Mouse (Mus musculus) liver, postnatal 0 days (tissue): ENCODE measurements around the gene Fbxw4. TPM values are rescaled to one million over a fixed set of nuclear protein-coding genes. Genes with fewer than 3 reads are reported as not detected.

ENCODE experiments used
- ATAC-seq: fragments of 200-750 bp; cut with Nextera tagmentation; 2 replicates; pipeline ENCODE4 v1.8.0; 2017; ENCODE audit warnings: mild to moderate bottlenecking, moderate library complexity
- DNase-seq: peaks from one replicate; pipeline ENCODE4 v3.0.0-alpha.2; 2016
- H3K27ac ChIP-seq: fragments of 300-500 bp; sonication (generic); 2 replicates; pipeline ENCODE4 v1.5.1; 2014; ENCODE audit warnings: antibody characterized with exemption, moderate library complexity, mild to moderate bottlenecking, low read depth
- H3K27me3 ChIP-seq: fragments of 300-500 bp; sonication (generic); 2 replicates; pipeline ENCODE4 v1.6.1; 2014; ENCODE audit warnings: low read length, control low read depth, mixed read lengths; ENCODE audit not compliant: insufficient read depth
- H3K36me3 ChIP-seq: fragments of 300-500 bp; sonication (generic); replicated peaks from 2 replicates; pipeline ENCODE4 v1.6.1; 2014; ENCODE audit warnings: mild to moderate bottlenecking, control low read depth, low read length, moderate library complexity, mixed read lengths; ENCODE audit not compliant: insufficient read depth
- H3K4me1 ChIP-seq: fragments of 300-500 bp; sonication (generic); 2 replicates; pipeline ENCODE4 v1.6.1; 2014; ENCODE audit warnings: antibody characterized with exemption, mild to moderate bottlenecking, control low read depth; ENCODE audit not compliant: insufficient read depth
- H3K4me2 ChIP-seq: fragments of 300-500 bp; sonication (generic); 2 replicates; pipeline ENCODE4 v1.6.1; 2014; ENCODE audit warnings: low read depth, mild to moderate bottlenecking, low read length, moderate library complexity, mixed read lengths
- H3K4me3 ChIP-seq: fragments of 300-500 bp; sonication (generic); 2 replicates; pipeline ENCODE4 v1.5.1; 2014; ENCODE audit warnings: low read depth, low read length
- H3K9ac ChIP-seq: fragments of 300-500 bp; sonication (generic); replicated peaks from 2 replicates; pipeline ENCODE4 v1.6.1; 2014; ENCODE audit warnings: mild to moderate bottlenecking, moderate library complexity
- H3K9me3 ChIP-seq: fragments of 300-500 bp; sonication (generic); 2 replicates; pipeline ENCODE4 v1.6.1; 2016; ENCODE audit warnings: mild to moderate bottlenecking, control low read depth, low read length, mixed read lengths
- CTCF ChIP-seq: sonication (generic); IDR thresholded peaks from 2 replicates; pipeline ENCODE4 v1.5.1; 2016; ENCODE audit warnings: antibody characterized with exemption, low read depth
- EP300 ChIP-seq: IDR thresholded peaks from 2 replicates; pipeline ENCODE4 v1.6.1; 2016; ENCODE audit warnings: antibody characterized with exemption, low read depth, mild to moderate bottlenecking
- WGBS: fragments of 180-500 bp; shearing (Covaris S2); extraction: QIAGEN DNeasy Blood & Tissue Kit; methylation state at CpG from one replicate; pipeline ENCODE4 v1.1.7; 2014; ENCODE audit not compliant: insufficient replicate concordance; 5-methylcytosine and 5-hydroxymethylcytosine counted together
- polyA plus RNA-seq: library from polyadenylated mRNA; unstranded; fragments of >200 nt; fragmentation: Nextera tagmentation; extraction: Ambion mirVana; gene quantifications from 2 replicates; pipeline ENCODE4 v1.2.1, GENCODE M21; 2015

The Fbxw4 gene
- polyA plus RNA-seq, 1 experiment from 2014 or later = 2.2 TPM

DNA sequence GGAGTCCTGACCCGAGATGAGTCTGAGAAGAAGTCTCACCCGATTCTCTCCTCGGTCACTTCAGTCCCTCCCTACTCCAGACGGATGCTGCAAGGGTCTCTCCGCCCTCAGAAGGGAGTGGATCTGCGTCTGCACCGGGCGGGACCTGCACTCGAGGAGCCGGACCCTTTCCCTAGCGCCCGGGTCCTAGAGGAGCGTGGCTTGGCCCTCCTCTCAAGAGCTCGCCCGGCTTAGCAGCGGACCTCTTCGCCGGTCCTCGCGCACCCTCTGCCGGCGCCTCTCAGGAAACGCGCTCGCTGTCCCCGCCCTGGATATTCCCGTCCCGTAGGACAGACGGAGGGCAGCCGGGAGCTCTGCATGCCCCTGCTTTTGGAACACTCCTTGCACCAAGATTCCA, 115.2 kb downstream of the Fbxw4 start:
- ATAC-seq (peak; percentile 77), DNase-seq (peak; percentile 82)
- Histone ChIP-seq H3K27ac (no peak overlapping the region), H3K27me3 (peaks cover 25% of the 10 kb centered on the region), H3K4me2 (peak overlapping the region; percentile 86), H3K9ac (0 out of 2 replicates have a peak overlapping the region, but pooled peaks have one; percentile 18), H3K9me3 (no peaks in the 10 kb centered on the region), H3K4me1 (peaks cover 19% of the 10 kb centered on the region), H3K4me3 (peak overlapping the region; percentile 43), H3K36me3 (no peaks in the 10 kb centered on the region)
- TF ChIP-seq CTCF = peak; percentile 94
- no peak for TF ChIP-seq EP300
- WGBS = under 1% methylated on average over 30 of the region's 30 CpGs

DNA sequence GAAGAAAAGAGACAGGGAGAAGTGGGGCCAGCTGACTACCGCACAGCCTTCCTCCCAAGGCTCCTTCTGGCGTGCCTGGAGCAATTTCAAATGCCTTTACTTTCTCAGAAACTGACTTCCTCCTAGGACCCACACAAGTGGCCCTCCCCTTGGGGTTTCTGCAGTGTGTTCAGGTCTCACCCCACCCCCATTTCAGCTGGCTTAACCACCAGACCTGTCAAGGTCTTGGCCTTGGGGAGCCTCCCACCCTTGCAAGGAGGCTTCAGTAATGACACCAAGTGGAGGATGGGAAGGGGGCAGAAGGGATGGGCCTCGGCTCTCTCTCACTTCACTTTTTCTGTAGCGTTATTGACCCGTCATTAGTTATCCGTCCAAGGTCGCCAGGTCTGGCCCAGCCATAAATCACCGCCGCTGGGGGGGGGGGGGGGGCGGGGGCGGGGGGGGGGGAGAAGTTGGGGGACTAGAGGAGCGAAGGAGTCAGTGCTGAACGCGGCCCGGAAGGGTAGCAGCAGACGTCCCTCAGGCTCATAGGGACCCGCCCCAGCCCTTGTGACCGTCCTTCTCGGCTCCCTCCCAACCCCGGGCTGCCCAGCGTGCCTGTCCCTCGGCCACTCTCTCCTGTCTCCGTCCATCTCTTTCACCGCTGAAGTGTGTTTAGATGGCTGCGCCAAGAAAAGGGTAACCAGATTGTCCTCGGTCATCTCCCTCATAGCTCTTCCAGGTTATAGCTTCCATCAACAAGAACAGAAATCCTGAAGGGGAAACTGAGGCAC, 115.8 kb downstream of the Fbxw4 start:
- ATAC-seq (peak; percentile 33; the same call in 1 of the 2 replicates), DNase-seq (peak; percentile 49)
- Histone ChIP-seq H3K9ac (peak overlapping the region; percentile 18; the same call in 1 of the 2 replicates), H3K27ac (no peak overlapping the region), H3K4me2 (peak overlapping the region; percentile 86), H3K9me3 (no peaks in the 10 kb centered on the region), H3K4me3 (peak overlapping the region; percentile 43), H3K36me3 (no peaks in the 10 kb centered on the region), H3K4me1 (peaks cover 14% of the 10 kb centered on the region), H3K27me3 (peaks cover 25% of the 10 kb centered on the region)
- WGBS = 2% methylated on average over 22 of the region's 26 CpGs
- TF ChIP-seq EP300 = no peak
- TF ChIP-seq CTCF = no peak

DNA sequence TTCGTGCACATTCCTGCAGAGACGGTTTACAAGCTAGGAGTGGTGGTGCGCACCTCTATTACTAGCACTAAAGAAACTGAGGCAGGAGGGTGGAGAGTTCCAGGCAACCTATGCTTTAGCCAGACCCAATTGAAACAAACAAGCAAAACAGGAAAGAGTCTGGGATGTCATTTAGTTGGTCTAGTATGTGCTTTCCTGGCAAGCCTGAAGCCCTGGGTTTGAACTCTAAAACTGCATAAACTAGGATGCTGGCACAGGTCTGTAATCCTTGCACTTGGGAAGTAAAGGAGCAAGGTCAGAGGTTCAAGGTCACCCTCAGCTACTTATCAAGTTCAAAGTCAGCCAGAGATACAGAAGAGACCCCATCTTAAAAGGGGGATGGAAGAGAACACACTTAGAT, 118.1 kb downstream of the Fbxw4 start:
- H3K4me3 ChIP-seq = peak overlapping the region; percentile 39; the same call in 1 of the 2 replicates
- H3K9me3 ChIP-seq = no peaks in the 10 kb centered on the region
- TF ChIP-seq CTCF (no peak), EP300 (no peak)
- no peaks in the 10 kb centered on the region for H3K36me3 ChIP-seq
- ATAC-seq (no peak), DNase-seq (no peak)
- H3K9ac ChIP-seq = no peak overlapping the region
- H3K4me2 ChIP-seq = peak overlapping the region; percentile 74
- 40% methylated on average over 3 of the region's 3 CpGs for WGBS
- H3K27me3 ChIP-seq = peaks cover 22% of the 10 kb centered on the region
- H3K4me1 ChIP-seq = peaks cover 17% of the 10 kb centered on the region
- H3K27ac ChIP-seq = no peak overlapping the region

DNA sequence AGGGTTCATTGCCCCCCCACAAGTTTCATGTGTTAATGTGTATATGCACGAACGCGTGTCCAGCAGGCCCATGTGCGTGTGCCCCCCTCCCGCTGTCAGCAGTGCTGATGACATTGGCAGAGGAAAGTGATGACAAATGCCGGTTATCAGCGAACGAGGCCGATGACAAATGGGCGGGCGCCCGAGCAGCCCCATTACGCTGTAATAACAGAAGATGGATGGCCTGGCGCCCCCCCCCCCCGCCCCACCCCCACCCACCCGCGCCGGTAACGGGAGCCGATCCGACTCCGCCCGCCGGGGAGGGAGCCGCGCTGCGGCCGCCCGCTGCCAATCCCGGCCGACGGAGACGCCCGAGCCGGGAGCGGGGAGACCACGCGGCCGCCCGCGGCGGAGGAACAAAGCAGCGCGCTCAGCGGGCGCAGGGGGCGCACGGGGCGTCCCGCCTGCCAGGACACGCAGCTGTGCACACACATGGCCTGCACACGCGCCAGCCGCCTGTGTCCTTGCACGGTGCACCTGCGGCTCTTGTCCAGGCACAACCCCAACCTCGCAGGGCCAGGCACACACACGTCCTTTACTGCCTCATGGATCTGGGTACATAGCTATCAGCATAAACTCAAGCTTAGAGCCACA, 118.6 kb downstream of the Fbxw4 start:
- H3K4me1 ChIP-seq = peaks cover 17% of the 10 kb centered on the region
- peak overlapping the region; percentile 39 for H3K4me3 ChIP-seq
- TF ChIP-seq EP300 = no peak
- TF ChIP-seq CTCF = no peak
- H3K9ac ChIP-seq = no peak overlapping the region; the same call in 1 of the 2 replicates
- no peaks in the 10 kb centered on the region for H3K36me3 ChIP-seq
- H3K27ac ChIP-seq = peak overlapping the region; percentile 8; the same call in 1 of the 2 replicates
- no peaks in the 10 kb centered on the region for H3K9me3 ChIP-seq
- H3K27me3 ChIP-seq = peaks cover 21% of the 10 kb centered on the region
- ATAC-seq = peak; percentile 22; the same call in 1 of the 2 replicates
- under 1% methylated on average over 27 of the region's 58 CpGs for WGBS
- peak; percentile 63 for DNase-seq
- peak overlapping the region; percentile 74 for H3K4me2 ChIP-seq

DNA sequence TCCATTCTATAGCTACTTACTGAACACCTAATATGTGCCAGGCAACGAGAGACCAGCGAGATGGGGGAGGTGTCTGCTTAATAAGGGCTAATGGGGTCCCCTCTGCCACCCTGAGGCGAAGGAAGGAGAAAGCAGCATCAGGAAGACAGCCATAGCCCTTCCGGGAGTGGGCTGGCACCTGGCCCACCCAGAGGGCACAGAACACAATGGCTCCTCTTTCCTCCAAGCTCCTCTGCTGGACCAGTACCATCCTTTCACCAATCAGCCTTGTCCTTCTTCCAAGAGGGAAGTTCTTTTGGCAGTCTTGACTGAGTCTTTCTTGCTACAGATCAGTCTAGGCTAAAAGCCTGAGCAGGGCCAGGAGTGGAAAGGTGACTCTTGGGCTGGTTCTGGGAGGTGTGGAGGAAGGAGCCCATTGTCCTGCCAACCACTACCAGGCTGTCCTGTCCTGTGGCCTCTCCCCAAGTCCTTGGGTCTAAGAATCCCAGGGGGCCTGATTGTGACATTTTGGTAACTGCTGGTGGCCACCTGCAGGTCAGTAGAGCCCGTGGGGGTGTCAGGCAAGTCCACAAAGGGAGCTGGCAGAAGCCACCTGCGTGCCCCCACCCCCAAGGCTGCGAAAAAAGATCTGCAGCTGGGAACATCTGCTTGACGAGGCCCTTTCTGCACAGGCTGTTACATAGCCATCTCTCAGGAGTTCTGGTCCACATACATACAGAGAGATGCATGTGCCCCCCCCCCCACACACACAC, 119.3 kb downstream of the Fbxw4 start:
- ATAC-seq (no peak), DNase-seq (peak; percentile 49)
- 39% methylated on average over 8 of the region's 8 CpGs for WGBS
- Histone ChIP-seq H3K27ac (no peak overlapping the region; the same call in 1 of the 2 replicates), H3K4me1 (peaks cover 17% of the 10 kb centered on the region), H3K27me3 (peaks cover 21% of the 10 kb centered on the region), H3K9ac (no peak overlapping the region), H3K4me2 (peak overlapping the region; percentile 74), H3K9me3 (no peaks in the 10 kb centered on the region), H3K4me3 (peak overlapping the region; percentile 39; the same call in 1 of the 2 replicates), H3K36me3 (no peaks in the 10 kb centered on the region)
- no peak for TF ChIP-seq EP300
- no peak for TF ChIP-seq CTCF
